Mouse (Mus musculus): ENCODE data around the gene Pdss2. TPM values are rescaled to one million over a fixed set of nuclear protein-coding genes. Genes with fewer than 3 reads are reported as not detected.
A peak's percentile ranks its signal among the peaks of the same experiment; 100 is the strongest.

Gene Pdss2
- total RNA-seq (2022), result 10 to 100 TPM; 35.6 to 37.5 (median 36.0) TPM

DNA sequence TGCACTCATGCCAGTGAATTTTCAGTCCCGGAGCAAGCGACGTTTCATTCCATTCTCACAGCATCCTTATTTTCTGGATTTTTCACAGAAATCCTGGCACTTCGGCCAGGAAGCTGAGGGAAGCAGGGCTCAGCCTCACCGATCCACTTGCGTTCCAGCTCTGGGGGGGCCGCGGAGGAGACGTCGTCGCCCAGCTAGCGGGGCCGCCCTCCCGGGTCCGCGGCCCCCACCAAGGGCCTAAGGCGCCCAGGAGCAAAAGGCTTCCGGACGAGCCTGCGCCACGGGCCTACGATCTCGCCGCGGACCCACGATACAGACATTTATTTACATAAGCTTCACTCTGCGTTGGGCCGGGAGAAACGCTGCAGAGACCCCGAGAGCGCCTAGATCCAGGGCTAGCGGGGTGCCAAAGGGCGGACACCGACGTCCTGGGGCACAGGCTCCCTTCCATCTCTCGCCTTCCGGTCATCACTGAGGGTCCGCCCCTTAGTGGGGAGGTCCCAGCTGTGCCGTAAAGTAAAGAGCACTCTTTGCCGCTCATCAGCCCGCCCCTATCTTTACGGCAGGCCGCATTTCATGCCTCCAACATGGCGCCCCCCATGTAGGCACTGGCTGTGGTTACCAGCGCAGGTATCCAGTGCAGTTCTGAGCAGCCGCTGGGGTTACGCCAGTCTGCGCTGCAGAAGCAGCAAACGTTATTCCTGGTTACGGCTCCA, at the start of gene Pdss2:
Pdss2 (plus strand) TSS at position 577 of the 716 bp plus-strand sequence.
- DNase-seq (ENCODE audit: low spot score), result peak; percentile 98

DNA sequence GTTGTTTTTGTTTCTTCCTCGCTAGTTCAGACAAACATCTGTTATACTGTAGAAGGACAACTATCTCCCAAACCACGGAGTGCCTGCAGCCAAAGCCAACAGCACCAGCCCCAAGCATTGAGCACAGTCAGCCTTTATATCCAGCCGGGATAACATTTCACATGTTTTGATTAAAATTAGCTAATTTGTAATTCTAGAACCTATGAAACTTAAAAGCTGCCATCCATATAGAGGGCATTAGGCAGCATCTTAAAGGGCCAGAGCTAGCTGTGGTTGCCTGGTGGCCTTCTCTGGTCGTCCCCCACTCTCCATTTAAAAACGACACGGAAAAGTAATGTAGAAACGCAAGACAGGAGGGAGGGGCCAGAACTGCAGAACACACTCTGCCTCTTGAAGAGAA, 49.2 kb upstream of the Pdss2 start:
- peak; percentile 22 for DNase-seq (ENCODE audit: low spot score)

DNA sequence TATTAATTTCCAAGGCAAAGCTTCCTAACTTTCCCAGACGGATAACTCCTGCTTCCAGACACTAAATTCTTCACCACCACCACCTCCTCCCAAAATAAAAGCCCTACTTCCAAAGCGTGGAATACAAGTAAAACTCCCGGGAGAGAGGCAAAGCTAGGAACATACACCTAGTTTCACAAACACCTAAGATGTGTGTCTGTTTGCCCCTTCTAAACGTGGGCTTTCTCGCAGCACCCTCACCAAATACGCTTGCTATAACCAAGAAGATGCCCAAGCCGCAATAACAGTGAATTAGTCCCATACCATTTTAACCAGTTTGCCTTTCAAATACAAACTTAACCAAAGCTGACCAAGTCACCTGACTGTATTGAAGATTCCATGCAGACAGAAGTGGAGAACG, 48.7 kb upstream of the Pdss2 start:
- DNase-seq (ENCODE audit: low spot score), result no peak

DNA sequence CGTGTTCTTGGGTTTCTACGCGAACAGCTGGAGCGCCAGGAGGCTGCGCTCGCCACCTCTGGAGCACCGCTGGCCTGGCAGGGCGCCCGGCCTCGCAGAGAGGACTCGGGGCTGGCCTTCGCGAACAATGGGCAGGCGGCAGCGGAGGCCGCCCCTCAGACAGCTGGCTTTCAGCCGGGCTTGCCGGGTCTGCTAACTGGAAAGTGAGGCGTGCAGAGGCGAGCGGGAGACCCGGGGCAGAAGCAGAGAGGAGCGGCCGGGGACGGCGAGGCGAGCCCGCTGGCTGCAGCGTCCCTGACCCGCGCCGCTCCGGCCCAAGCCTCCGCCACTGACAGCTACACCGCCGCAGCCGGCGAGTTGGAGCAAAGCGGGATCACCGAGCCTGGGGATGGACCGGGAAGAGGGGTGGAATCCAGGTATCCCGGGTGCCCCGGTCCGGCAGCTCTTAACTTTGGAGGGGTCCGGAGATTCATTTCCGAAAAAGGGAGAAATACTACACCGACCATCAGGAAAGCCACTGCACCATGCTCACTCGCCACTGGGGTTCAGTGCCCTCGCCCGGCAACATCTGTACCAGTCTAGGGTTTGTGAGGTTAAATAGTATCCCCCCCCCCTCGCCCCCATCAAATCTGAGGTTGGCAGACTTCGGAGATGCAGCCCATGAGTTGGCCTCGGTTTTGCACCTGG, 48.0 kb upstream of the Pdss2 start:
- DNase-seq (ENCODE audit: low spot score), result peak; percentile 60

DNA sequence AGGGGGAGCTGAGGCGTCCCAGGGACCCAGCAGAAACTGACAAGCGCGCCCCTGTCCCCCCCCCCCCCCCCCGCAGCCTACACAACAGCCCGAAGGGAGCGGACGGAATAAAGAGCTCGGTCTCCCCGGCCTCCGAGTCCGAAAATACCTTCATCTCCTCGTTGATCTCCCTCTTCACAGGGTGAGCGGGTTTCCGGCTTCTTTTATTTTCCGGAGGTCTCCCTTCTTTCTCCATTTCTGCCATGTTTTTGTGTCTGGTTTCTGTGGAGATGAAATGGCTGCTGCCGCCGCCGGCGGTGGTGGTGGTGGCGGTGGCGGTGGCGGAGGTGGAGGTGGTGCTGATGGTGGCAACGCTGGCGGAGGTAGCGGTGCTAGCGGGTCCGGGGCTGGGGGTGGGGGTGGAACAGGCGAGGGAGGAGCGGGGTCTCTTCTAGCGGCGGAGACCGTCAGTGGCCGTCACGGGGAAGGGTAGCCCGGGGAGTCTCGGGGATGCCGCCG, 47.4 kb upstream of the Pdss2 start:
- no peak for DNase-seq (ENCODE audit: low spot score)

DNA sequence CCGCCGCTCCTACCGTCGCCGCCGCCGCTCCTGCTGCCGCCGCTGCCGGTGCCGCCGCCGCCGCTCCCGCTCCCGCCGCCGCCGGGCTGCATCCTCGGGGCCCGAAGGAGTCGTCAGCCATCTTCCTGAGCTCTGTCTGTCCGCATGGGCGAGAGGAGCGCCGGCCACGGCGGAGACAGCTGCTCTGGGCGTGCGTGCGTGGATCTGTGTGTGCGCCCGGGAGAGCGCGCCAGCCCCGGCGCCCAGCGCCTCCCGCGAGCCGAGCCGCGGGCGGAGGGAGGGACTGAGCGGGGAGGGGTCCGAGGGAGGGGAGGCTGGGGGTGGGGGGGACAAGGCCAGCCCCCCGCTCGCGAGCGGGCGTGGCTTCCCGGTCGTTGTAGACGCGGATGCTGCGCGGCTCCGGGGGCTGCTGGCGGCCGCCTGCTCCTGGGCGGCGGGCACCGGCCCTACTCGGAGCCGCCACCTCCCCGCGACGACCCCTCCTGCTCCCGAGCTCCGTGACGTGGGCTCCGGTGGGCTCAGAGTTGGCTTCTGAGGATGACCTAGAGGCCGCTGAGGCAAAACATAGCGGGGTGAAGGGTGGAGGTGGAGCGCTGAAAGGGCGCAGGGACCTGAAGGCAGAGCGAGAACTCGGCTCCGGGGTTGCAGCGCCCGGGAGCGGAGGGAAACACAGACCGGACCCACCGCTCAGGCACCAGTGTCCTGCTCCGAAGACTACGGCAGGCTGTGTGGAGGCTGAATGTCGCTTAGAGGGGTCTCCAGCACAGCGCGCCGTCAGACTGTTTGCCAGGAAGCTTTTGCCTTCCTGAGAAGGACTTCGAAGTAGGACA, 46.7 kb upstream of the Pdss2 start, which contains the start of the genes Sobp and 9030612E09Rik:
Sobp (minus strand) TSS at position 205 of the 830 bp plus-strand sequence.
9030612E09Rik (plus strand) TSS at position 379 of the 830 bp plus-strand sequence.
- DNase-seq (ENCODE audit: low spot score), result peak; percentile 41

DNA sequence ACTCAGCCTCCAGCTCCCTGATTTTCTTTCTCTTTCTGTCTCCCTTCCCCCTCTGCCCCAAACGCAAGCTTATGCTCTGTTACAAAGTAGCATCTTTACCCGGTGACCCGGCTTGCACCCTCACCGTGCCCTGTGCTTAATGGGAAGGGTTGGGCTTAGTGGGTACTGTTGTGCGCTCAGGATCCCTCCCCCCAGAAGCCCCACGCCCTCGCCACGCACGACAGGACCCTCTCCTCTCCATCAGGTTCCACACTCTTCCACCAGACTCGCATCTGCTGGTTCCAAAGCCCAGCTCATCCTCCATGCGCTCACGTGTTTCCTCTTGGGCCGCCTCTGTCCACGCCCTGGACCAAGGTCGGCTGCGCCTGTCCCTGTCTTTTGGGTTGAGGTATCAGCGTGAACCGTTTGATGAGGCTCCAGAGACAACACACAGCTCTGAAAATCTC, 46.1 kb upstream of the Pdss2 start:
- DNase-seq (ENCODE audit: low spot score), result no peak

DNA sequence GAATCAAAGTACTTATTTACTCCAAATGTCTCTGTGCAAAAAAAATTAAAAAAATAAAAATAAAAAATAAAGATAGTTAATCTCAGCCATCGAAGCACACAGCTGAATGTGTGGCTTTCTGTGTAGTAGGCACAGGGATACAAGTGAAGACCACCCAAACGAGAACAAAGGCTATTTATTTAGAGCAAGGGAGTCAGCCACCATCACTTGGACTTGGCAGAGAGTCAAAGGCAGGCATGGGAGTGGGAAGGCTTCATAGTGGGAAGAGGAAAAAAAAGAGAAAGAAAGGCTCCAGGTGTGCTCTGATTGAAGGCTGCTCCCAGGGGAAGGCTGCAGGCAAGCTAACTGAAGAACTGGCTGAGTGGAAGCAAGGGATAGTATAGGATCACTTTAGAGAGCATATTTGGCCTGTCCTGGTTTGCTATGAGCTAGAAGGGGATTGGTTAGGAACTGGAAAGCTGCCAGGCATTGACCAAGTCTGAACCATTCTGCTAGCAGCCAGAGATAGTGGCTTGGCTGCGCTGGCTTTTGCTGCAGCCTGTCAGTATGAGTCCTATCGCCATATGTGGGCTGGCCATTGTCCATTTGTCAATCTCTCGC, 40.9 kb upstream of the Pdss2 start:
- DNase-seq (ENCODE audit: low spot score), result no peak

DNA sequence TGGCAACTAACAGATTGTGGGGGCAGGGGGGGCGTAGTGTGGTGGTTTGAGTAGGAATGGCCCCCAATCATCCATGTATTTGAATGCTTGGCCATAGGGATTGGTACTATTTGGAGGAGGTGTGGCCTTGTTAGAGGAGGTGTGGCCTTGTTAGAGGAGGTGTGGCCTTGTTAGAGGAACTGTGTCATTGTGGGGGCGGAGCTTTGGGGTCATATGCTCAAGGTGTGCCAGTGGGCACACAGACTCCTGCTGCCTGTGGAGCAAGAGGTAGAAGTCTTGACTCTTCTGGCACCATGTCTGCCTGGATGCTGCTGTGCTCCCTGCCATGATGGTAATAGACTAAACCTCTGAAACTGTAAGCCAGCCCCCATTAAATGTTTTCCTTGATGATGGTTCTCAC, 21.1 kb upstream of the Pdss2 start:
- no peak for DNase-seq (ENCODE audit: low spot score)

DNA sequence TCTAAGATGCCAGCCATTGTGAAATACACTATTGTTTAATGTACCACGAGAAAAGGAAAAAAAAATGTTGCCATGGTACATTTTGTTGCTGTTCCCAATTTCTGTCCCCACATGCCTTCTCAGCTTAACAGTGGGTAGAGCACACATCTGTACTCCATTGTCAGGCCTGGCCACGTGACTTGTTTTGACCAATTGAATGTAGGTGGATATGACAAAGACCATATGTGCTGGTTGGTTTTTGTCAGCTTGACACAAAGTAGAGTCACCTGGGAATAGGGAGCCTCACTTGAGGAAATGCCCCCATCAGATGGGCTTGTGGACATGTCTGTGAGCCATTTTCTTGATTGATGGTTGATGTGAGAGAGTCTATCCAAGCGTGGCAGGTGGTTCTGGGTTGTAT, 17.4 kb upstream of the Pdss2 start:
- no peak for DNase-seq (ENCODE audit: low spot score)

DNA sequence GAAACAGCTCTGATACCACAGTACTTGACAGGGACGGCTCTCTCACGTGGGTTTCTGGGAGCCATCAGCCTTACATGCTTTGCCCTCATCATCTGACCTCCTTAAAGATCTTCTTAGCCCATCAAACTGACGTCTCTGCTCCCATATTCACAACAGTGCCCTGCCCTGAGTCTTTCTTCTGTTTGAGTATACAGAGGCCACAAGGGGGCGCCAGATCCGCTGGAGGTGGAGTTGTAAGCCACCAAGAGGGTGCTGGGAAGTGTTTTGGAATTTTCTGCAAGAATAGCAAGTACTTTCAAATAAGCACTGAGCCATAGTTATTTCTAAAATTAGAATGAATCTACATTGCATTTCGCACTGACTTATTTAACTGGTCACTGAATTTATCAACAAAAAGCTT, 9.4 kb upstream of the Pdss2 start:
- peak; percentile 6 for DNase-seq (ENCODE audit: low spot score)

DNA sequence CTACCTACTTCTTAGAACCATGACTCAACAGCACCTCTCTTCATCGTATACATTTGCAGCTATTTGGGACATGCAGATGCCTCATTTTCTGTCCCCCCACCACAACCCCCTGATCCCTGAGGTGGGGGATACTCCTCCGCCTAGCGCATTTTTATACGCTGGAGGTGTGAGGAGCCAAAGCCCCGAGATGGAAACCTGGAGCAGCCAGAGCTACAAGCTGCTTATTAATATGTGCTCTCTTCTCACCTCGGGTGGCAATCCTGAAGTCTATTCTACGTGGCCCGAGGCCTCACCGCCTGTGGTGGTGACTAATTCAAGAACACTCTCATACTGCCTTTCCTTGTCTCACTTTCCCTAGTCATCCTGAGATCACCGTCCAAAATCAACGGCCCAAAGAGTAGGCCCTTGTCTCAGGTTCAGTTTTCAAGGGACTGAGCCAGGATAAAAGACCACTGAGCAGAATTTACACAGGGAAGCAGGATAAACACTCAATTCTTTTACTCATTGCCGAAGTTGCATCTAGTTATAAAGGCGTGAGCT, 3.9 kb upstream of the Pdss2 start:
- DNase-seq (ENCODE audit: low spot score), result no peak

DNA sequence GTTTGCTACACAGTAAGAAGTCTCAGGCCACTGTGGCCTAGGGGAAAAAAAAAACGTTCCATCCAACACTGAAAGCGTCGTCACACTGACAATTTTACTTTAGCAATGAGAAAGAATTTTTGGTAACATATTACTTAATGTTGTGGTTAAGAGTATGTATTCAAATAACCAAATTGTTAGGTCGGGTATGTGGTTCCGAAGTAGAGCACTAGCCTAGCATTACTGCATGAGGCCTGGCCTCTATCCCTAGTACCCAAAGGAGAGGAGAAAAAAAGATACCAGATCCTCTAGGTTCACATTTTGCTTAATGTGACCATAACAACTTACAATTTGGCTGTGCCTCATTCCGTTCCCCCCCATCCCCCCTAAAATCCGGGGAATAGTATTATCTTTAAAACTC, 807 bp upstream of the Pdss2 start:
- DNase-seq (ENCODE audit: low spot score), result peak; percentile 13

DNA sequence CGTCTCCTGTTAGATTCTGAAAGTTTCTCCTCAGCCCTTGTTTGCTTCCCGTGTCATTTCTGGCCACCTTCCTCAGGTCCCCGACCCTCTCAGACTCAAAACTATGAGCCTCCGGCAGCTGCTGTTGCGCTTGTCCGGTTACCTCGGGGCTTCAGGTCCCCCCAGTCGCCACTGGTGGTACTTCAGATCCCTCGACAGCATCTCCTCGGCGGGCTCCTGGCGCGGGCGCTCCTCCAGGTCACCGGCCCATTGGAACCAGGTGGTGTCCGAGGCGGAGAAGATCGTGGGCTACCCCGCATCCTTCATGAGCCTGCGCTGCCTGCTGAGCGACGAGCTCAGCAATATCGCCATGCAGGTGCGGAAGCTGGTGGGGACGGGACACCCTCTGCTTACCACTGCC, 373 bp downstream of the Pdss2 start:
- no peak for DNase-seq (ENCODE audit: low spot score)

DNA sequence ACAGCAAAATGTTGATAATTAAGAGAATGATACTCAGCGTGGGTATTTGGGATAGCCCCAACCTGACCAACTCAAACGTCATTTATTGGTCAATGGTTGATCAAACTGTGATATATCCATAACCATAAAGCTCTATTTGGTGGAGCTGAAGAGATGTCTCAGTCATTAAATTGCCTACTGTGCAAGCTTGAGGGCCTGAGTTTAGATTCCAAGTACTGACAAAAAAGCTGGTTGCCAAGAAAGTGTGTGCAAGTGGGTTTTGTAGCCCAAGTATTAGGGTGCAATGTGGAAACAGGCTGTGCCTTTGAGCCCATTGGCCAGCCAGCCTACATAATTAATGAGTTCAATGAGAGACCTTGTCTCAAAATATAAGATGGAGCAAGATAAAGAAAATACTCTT, 2.1 kb downstream of the Pdss2 start:
- DNase-seq (ENCODE audit: low spot score), result no peak

DNA sequence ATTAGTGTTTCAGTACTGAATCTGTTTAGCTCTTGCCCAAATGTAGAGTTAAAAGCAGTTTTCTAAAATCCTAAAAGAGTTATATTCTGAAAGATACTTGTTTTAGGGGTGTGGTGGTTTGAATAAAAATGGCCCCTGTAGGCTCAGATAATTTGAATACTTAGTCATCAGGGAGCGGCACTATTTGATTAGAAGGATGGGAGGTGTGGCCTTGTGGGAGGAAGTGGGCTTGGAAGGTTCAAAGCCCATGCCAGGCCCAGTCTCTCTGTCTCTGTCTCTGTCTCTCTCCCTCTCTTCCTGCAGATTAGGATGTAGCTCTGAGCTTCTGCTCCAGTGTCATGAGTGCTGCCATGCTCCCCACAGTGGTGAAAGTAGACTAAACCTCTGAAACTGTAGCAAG, 5.1 kb downstream of the Pdss2 start:
- DNase-seq (ENCODE audit: low spot score), result no peak

DNA sequence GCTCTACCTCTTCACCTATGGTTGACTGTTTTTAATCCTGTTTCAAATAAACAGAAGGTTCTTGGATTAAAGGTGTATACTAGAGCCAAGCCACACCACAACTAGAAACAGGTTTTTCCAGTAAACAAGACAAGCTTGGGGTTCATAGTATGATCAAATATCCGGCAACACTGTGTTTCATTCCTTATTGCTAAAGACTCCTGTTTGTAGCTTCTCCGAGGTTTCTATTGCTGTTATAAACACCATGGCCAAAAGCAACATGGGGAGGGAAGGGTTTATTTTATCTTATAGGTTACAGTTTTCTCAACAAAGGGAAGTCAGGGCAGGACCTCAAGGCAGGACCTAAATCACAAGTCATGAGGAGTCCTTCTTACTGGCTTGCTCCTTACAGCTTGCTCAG, 8.0 kb downstream of the Pdss2 start:
- no peak for DNase-seq (ENCODE audit: low spot score)

DNA sequence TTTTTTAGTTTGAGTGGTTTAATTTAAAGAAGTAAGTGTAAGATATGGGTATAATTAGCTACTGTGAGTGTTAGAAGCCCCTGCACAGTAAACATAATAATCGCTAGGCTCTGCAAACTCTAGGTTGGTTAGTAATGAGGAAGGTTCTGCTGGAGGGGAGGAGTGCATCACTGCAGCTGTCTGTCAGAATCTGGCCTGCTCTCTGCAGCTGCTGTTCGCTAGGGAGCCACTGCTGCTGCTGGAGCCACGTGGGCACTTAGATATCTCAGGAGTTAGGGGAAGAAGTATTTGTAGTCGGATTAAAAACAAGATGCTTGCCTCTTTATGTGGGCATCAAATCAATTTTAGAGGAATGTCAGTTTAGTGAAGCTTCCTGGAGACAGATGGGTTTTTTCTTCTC, 13.2 kb downstream of the Pdss2 start:
- no peak for DNase-seq (ENCODE audit: low spot score)

DNA sequence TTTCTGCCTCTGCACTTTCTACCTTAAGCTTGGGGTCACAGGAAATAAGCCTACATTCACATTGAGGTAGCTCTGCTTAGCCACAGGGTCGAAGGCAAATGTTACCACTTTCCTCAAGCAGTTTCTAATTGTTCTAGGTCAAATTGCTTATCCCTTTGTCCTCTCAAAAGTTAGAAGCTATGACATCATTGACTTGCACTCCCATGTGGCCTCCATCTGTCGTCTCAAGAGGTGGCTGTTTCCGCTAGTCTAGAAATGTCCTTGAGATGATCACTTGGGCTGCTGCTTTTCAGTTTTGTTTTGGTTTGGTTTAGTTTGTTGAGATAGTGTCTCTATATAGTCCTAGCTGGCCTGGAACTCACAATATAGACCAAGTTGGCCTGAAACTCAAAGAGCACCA, 13.7 kb downstream of the Pdss2 start:
- no peak for DNase-seq (ENCODE audit: low spot score)

DNA sequence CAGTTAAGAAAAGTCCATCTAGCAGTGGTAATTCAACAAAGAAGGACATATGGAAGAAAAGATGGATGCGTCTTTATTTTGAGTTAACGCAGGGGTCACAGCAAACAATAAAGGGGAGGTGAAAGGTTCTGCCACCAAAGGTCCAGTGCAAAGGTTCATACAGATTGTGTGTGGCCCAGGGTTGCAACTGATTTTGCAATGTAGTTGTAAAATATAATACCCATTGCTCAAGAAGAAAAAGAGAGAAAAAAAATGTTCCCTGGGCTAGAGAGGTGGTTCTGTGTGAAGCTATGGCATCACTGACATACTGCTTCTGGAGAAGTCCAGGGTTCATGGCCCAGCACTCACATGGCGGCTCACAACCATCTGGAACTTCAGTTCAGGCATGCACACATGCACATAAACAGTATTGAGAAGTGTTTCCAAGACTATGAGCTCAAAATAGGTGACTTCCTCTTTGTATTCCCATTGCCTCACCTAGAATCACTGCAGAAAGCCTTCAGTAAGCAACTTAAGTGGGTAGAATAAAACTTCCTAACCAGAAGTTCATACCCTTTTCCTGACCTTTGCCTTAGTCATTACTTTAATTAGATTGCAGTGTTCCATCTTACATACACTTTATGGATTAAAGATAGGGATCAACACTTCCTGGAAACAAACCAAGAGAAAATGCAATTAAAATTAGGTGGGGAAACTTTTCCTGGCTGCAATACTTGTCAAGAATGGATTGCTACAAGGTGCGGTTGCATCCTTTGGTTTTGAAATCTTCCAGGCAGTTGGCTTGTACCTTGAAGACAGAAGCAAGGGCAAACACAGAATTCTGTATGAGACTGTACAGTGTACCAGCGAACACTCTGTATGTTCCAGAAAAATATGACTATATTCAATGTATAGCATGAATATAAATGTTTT, 14.7 kb downstream of the Pdss2 start:
- no peak for DNase-seq (ENCODE audit: low spot score)

Data from heart, adult 8-10 months (tissue).